Mouse (Mus musculus) yolk sac, embryonic 10.5 days (tissue): ENCODE data around the gene Stk11.

ENCODE experiments used
- DNase-seq: peaks from one replicate; pipeline ENCODE4 v3.0.0-alpha.2; 2017; ENCODE audit warnings: low spot score

The Stk11 gene

GRCm38 (mm10) chr10:80170052-80170451 is 54.4 kb downstream of the Stk11 start:
- no peak for DNase-seq

- DNase-seq, result no peak
These were observed 55.0 kb downstream of the Stk11 start for GRCm38 (mm10) chr10:80170601-80171021.

- DNase-seq, result no peak
These were observed 55.6 kb downstream of the Stk11 start for GRCm38 (mm10) chr10:80171252-80171651.

- no peak for DNase-seq
These were observed 56.3 kb downstream of the Stk11 start for GRCm38 (mm10) chr10:80171760-80172526.

GRCm38 (mm10) chr10:80172527-80173292 is 57.1 kb downstream of the Stk11 start, which contains the start of gene 1600002K03Rik:
Gene 1600002K03Rik, plus strand, starts transcription at chr10:80172944.
- DNase-seq, result peak; percentile 95

GRCm38 (mm10) chr10:80173358-80173757 is 57.8 kb downstream of the Stk11 start:
- no peak for DNase-seq

GRCm38 (mm10) chr10:80173955-80174640 is 58.5 kb downstream of the Stk11 start:
- no peak for DNase-seq

- no peak for DNase-seq
These were observed 59.1 kb downstream of the Stk11 start for GRCm38 (mm10) chr10:80174705-80175104.

- DNase-seq, result no peak
These were observed 60.1 kb downstream of the Stk11 start for GRCm38 (mm10) chr10:80175536-80176269.

- DNase-seq, result no peak
These were observed 60.7 kb downstream of the Stk11 start for GRCm38 (mm10) chr10:80176270-80176834.

GRCm38 (mm10) chr10:80177441-80178279 is 62.1 kb downstream of the Stk11 start:
- no peak for DNase-seq

GRCm38 (mm10) chr10:80179068-80180051 is 63.8 kb downstream of the Stk11 start, which contains the start of gene Efna2:
Gene Efna2, plus strand, starts transcription at chr10:80179482.
- no peak for DNase-seq
